Mouse (Mus musculus): ENCODE measurements around the gene Msl2.

Gene Msl2

GRCm38 (mm10) chr9:101073987-101074331, at the start of gene Msl2:
Gene Msl2, plus strand, starts transcription at chr9:101074101.
- DNase-seq, result no peak

GRCm38 (mm10) chr9:101033761-101034447, 40.0 kb upstream of the Msl2 start:
- DNase-seq, result no peak

DNA sequence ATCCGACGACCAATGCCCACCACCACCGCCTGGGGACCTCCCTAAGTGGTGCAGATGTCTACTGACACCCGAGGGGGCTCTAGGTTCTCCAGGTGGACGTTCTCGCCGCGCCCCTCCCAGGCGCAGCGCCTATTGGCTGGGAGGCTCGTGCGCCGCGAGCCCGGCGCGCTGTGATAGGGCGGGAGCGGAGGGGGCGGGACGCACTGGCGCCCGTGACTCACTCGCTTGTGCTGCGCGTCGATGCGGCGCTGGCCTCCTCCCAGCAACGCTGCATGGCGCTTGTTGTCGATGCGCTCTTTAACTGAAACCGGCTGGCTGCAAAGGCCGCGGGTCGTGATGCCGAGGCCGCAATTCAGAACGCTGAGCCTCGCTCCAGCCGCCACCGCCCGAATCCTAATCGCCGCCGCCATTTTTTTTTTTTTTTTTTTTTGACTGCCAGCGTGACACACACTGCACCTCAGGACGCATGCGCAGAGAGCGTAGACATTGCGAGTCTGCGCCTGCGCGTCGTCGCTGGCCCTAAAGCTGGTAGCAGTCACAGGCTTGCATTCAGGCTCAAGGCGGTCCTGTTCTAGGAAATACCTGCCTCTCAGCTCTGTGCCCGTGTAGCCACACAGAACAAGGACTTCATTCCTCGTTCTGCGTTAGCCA, 39.3 kb upstream of the Msl2 start, which contains the start of gene Pccb:
TSS of gene Pccb (minus strand) at position 451 of the 651 bp plus-strand sequence.
- DNase-seq, result peak; percentile 93 to 94

GRCm38 (mm10) chr9:101035836-101036596, 37.9 kb upstream of the Msl2 start:
- DNase-seq, result no peak

DNA sequence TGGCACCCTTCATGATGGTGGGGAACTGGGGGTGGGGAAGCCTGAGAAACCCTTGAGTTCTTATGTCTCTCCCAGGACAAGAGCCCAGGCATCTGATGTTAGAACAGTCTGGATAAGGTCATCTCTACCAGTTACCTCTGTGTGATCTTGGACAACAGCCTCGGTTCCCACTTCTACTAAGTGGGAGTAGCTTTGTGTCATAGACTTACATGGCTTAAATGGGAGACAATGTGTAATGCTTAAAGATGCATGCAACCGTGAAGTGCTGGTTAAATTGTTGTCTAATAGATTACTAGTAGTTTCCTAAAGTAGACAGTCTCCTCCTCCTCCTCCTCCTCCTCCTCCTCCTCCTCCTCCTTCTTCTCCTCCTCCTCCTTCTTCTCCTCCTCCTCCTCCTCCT, 37.0 kb upstream of the Msl2 start:
- DNase-seq, result no peak

DNA sequence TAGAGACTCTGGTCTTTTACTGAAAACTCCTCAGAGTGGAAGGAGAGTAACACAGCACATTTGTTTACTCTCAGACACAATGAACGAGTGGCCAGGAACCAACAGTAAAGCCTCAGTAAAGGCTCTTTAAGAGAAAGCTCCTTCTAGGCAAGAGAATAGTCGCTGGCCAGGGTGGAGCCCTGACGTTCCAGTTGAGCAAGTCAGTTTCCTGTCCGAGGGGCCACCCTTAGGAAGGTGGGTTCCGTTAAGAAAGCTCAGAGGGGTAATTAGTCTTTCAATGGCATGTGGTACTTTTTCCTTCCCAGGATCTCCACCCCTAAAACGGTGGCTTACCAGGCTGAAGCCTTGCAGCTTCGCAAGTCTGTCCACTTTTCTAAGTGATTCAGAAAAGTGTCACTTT, 36.5 kb upstream of the Msl2 start:
- DNase-seq, result no peak

GRCm38 (mm10) chr9:101038634-101039033, 35.3 kb upstream of the Msl2 start:
- DNase-seq, result no peak

DNA sequence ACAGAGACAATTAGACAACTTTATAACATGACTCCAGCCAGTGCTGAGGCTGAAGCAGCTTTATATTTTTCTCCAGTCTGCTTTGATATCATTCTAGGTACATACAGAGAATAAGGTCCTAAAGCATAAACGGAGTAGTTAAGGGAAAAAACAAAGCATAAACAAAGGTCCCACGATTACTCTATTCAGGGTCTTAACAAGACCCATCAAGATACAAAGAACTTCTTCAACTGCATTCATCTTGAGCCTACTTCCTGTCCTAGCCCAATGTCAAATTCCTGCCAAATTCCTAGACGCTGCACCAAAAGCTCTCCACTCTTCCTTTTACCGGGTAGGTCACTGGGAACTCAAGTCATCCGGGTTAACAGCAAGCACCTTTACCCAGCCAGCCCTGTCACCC, 32.4 kb upstream of the Msl2 start:
- DNase-seq, result no peak

DNA sequence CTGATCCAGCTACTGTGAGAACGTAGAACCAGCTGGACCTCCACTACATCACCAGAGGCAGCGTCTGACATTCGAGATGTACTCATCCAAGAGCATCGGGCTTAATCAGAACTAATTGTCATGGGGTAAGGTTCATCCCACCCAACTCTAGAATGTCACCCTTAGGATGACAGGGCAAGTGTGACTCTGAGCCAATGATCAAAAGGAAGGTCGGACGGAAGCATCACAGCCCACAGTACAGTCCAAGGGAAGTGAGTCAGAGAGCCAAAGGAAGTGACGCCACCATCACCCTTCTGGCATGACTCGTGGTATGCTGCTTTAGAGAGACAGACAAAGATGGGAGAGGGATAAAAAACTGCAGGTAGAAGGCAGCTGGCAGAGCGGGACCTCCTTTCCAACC, 31.7 kb upstream of the Msl2 start:
- no peak for DNase-seq

- no peak for DNase-seq
These were observed 28.1 kb upstream of the Msl2 start for GRCm38 (mm10) chr9:101045710-101046338.

DNA sequence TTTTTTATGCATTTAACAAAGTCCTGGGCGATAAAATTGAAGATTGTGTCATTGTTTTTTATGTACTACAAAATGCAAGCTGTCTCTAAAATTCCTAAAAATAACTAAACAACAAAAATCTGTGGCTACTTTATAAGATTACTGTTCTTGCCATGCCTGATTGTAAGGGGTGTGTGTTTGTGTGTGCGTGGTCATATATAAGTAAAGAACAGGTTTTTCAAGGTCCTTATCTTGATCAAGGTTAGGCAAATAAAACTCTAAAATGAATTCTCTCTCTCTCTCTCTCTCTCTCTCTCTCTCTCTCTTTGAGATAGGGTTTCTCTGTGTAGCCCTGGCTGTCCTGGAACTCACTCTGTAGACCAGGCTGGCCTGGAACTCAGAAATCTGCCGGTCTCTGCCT, 21.9 kb upstream of the Msl2 start:
- no peak for DNase-seq

DNA sequence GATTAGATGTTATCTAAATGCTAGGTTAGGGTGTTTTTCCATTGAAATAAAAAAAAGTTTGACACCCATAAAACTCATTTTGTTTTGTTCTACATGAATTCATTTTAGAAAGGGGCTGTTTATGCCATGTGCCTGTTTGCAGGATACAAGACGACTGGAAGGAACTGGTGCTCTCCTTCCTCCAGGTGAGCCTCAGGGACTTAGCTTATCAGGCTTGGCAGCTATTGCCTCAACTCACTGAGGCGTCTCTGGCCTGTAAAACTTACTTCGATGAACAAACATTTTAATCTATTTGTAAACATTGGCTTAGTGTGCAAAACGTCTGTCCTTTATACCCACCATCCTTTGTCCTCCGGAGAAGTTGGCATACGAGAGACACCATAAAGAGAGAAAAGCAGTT, 21.2 kb upstream of the Msl2 start:
- no peak for DNase-seq

- DNase-seq, result no peak
These were observed 20.6 kb upstream of the Msl2 start for GRCm38 (mm10) chr9:101053279-101053678.

DNA sequence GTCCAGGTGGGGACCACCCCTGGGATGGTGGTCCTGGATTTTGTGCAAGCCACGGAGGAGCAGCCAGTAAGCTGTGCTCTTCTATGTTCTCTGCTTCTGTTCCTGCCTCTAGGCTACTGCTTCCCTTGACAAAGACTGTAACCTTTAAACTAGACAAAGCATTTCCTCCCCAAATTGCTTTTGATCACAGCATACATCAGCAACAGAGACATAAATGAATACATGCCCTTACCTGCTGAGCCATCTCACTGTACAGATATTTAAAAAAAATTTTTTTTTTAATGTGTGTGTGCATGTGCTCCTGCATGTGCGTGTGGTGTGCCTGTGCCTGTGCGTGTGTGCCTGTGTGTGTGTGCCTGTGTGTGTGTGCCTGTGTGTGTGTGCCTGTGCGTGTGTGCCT, 16.7 kb upstream of the Msl2 start:
- DNase-seq, result no peak

- peak in 1 of 2 experiments; percentile 20 for DNase-seq
These were observed 12.9 kb upstream of the Msl2 start for GRCm38 (mm10) chr9:101061035-101061434.

GRCm38 (mm10) chr9:101062253-101062780, 11.6 kb upstream of the Msl2 start:
- no peak for DNase-seq

- no peak for DNase-seq
These were observed 8.8 kb upstream of the Msl2 start for GRCm38 (mm10) chr9:101065076-101065602.

GRCm38 (mm10) chr9:101069781-101070180, 4.1 kb upstream of the Msl2 start:
- DNase-seq, result no peak

GRCm38 (mm10) chr9:101072506-101072905, 1.4 kb upstream of the Msl2 start:
- DNase-seq, result no peak

DNA sequence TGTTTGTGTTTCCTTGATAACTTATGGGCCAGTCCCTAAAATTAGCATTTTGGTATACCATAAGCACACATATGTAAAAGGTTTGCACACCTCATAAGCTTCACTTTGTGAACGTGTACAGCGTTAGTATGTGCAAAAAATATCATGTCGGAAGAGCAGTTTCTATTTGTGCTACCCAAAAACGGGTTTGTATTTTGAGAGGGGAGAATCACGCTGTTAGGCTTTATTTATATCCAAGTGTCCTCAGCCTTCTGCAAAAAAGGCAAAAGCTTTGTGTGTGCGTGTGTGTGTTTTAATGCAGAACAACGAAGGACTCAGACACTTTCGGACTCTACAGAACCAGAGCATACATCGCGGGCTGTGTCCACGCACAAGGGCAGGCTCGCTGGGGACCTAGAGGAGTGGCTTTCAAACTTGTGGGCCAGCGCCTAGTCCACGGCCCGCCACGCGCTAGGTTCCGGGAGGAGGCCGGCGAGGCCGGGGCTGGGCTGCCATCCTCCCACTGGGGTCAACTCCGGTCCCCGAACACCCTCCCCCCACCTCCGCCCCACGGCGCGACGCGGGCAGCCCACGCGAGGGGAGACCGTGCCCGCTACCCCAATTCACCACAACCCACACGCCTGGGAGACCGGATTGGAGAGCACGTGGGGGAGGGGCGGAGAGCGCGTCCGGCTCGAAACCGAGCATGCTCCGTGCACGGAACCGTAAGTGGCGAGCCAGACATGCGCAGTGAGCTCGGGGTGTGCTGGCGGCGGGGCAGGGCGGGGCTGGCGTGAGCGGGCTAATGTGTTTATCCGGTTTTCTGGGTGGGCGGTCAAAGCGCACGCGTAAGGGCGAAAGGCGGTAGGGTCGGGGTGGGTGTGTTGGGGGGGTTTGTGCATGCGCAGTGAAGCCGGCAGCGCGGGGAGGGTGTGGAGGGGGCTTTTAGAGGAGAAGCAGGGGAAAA, 587 bp upstream of the Msl2 start:
- DNase-seq, result peak; percentile 99

DNA sequence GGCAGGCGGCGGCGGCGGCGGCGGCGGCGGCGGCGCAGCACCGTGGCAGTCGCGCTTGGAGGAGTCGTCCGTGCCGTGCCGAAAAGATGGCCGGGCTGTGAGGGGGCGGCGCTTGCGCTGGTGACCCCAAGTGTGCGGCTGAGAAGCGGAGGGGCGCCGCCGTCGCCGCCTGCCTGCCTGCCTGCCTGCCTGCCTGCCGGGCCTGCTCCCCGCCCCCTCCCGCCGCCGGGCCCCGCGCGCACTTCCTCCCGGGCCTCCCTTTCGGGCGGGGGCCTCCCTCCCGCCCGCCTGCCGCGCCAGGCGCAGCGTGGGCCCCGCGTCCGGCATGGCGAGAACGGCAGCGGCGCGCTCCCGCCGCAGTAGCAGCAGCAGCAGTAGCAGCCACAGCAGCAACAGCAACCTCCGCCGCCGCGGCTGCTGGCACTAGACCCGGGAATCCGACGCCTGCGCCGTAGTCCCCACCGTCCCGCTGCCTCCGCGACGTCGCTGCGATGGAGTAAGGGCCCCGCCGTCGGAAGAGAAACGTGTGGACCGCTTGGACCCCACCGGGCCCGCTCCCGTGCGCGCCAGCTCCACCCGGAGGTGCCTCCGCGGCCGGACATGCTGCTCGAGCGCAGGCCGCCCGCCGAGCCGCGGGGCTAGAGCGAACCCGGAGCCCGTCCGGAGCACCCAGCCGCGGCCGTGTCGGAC, 576 bp downstream of the Msl2 start:
- peak; percentile 88 to 90 for DNase-seq
